In genomic region chr1:51401846-51402532, GRCm38 (mm10) we compare ENCODE assay signal across 29 mouse cellular contexts.
DNase-seq lines count a peak whose midpoint lies in the region; ATAC-seq and TF ChIP-seq lines count a peak whose summit lies in the region.
"Had no signal": no experiment of that assay in that cellular context is flagged by ENCODE, and none has a peak within 500 bp of the region (broad histone marks: within the 10 kb centered on the region; RNA-seq: fewer than 3 reads in every experiment).

No protein-coding gene starts in this region.

- H3K4me2 ChIP-seq in hindbrain, postnatal 0 days (ENCODE audit: low read depth, low read length): no peak overlapping the region
- no peak overlapping the region for H3K4me2 ChIP-seq in hindbrain, embryonic 16.5 days (ENCODE audit: low read length)
- H3K4me2 ChIP-seq: embryonic facial prominence, embryonic 13.5 days; hindbrain, embryonic 13.5 days; liver, embryonic 15.5 days; neural tube, embryonic 15.5 days had no signal

- 59% methylated on average over 6 of the region's 6 CpGs for WGBS in hindbrain, postnatal 0 days
- 70% methylated on average over 6 of the region's 6 CpGs for WGBS in hindbrain, embryonic 16.5 days

- no peak overlapping the region for H3K9ac ChIP-seq in hindbrain, postnatal 0 days (replicated peaks; ENCODE audit: low read length)
- H3K9ac ChIP-seq in hindbrain, embryonic 16.5 days (ENCODE audit: low read depth, low read length): no peak overlapping the region
- H3K9ac ChIP-seq: embryonic facial prominence, embryonic 13.5 days; forebrain, postnatal 0 days; hindbrain, embryonic 13.5 days; liver, embryonic 15.5 days; neural tube, embryonic 15.5 days had no signal

- no peak overlapping the region for H3K27ac ChIP-seq in hindbrain, postnatal 0 days
- H3K27ac ChIP-seq in hindbrain, embryonic 16.5 days (ENCODE audit: low read depth, low read length): no peak overlapping the region
- peak overlapping the region; percentile 91 for H3K27ac ChIP-seq in embryonic fibroblast, embryonic 13.5 days (ENCODE audit: insufficient read depth, low read length)
- H3K27ac ChIP-seq: embryonic facial prominence, embryonic 13.5 days; forebrain, embryonic 10.5 days; hindbrain, embryonic 13.5 days; kidney, postnatal 0 days; limb, embryonic 10.5 days; liver, embryonic 15.5 days; macrophage; midbrain, embryonic 10.5 days; neural tube, embryonic 15.5 days; stomach, postnatal 0 days had no signal

- H3K4me3 ChIP-seq in hindbrain, postnatal 0 days (ENCODE audit: low read length): no peak overlapping the region
- no peak overlapping the region for H3K4me3 ChIP-seq in hindbrain, embryonic 16.5 days (ENCODE audit: low read length)
- no peak overlapping the region for H3K4me3 ChIP-seq in embryonic fibroblast, embryonic 13.5 days (ENCODE audit: insufficient read depth, low read length)
- H3K4me3 ChIP-seq: embryonic facial prominence, embryonic 13.5 days; forebrain, embryonic 10.5 days; hindbrain, embryonic 13.5 days; limb, embryonic 10.5 days; liver, embryonic 15.5 days; midbrain, embryonic 10.5 days; neural tube, embryonic 15.5 days had no signal

- ATAC-seq in hindbrain, postnatal 0 days: no peak
- no peak for ATAC-seq in hindbrain, embryonic 16.5 days
- ATAC-seq: forebrain, postnatal 0 days; lung, postnatal 0 days; midbrain, embryonic 16.5 days had no signal

- TF ChIP-seq CTCF in hindbrain, postnatal 0 days (IDR thresholded peaks at IDR 0.05; ENCODE audit: low read depth): no peak
- TF ChIP-seq CTCF in embryonic fibroblast, embryonic 13.5 days (IDR thresholded peaks at IDR 0.05; ENCODE audit: borderline replicate concordance, insufficient read depth, low read length): no peak

- H3K4me1 ChIP-seq in hindbrain, postnatal 0 days (ENCODE audit: insufficient read depth, low read length): no peaks in the 10 kb centered on the region
- no peaks in the 10 kb centered on the region for H3K4me1 ChIP-seq in hindbrain, embryonic 16.5 days (ENCODE audit: control insufficient read depth, insufficient read depth, low read depth, low read length)
- peaks cover 7% of the 10 kb centered on the region for H3K4me1 ChIP-seq in embryonic fibroblast, embryonic 13.5 days (ENCODE audit: control insufficient read depth, insufficient read depth, low read length)
- H3K4me1 ChIP-seq: forebrain, embryonic 10.5 days; hindbrain, embryonic 13.5 days; limb, embryonic 10.5 days; liver, embryonic 15.5 days; midbrain, embryonic 10.5 days; neural tube, embryonic 15.5 days had no signal

- no peaks in the 10 kb centered on the region for H3K9me3 ChIP-seq in hindbrain, postnatal 0 days (ENCODE audit: low read length)
- no peaks in the 10 kb centered on the region for H3K9me3 ChIP-seq in hindbrain, embryonic 16.5 days (ENCODE audit: control insufficient read depth, low read length)
- H3K9me3 ChIP-seq: embryonic facial prominence, embryonic 13.5 days; forebrain, embryonic 10.5 days; hindbrain, embryonic 13.5 days; limb, embryonic 10.5 days; liver, embryonic 15.5 days; midbrain, embryonic 10.5 days; neural tube, embryonic 15.5 days had no signal

- no peak for TF ChIP-seq POLR2A in embryonic fibroblast, embryonic 13.5 days (IDR thresholded peaks at IDR 0.05; ENCODE audit: low read depth, low read length)

- no peaks in the 10 kb centered on the region for H3K27me3 ChIP-seq in hindbrain, postnatal 0 days (ENCODE audit: insufficient read depth, low read length)
- H3K27me3 ChIP-seq in hindbrain, embryonic 16.5 days (replicated peaks; ENCODE audit: control insufficient read depth, insufficient read depth, low read length): no peaks in the 10 kb centered on the region
- H3K27me3 ChIP-seq: embryonic facial prominence, embryonic 13.5 days; hindbrain, embryonic 13.5 days; liver, embryonic 15.5 days; neural tube, embryonic 15.5 days had no signal

- H3K36me3 ChIP-seq in hindbrain, postnatal 0 days (ENCODE audit: insufficient read depth, low read length): no peaks in the 10 kb centered on the region
- H3K36me3 ChIP-seq in hindbrain, embryonic 16.5 days (ENCODE audit: control insufficient read depth, insufficient read depth, low read length): no peaks in the 10 kb centered on the region
- H3K36me3 ChIP-seq: embryonic facial prominence, embryonic 13.5 days; forebrain, embryonic 10.5 days; hindbrain, embryonic 13.5 days; limb, embryonic 10.5 days; liver, embryonic 15.5 days; midbrain, embryonic 10.5 days; neural tube, embryonic 15.5 days had no signal

- peak; percentile 5 for DNase-seq in hindbrain, postnatal 0 days (ENCODE audit: low spot score)
- peak; percentile 29 for DNase-seq in NIH3T3 (ENCODE audit: low read depth)
- no peak for DNase-seq in layer of hippocampus, adult 9-10 months (ENCODE audit: low spot score)
- DNase-seq in adrenal gland, postnatal 25 days: no peak
- DNase-seq in thymus, postnatal 4 days: no peak
- DNase-seq: adrenal gland, postnatal 10 days; cerebellum, adult 11 months; cerebellum, adult 9-11 months; forebrain, postnatal 0 days; gastrocnemius, postnatal 36 days; heart, postnatal 36 days; kidney, adult 2 months; liver; right cerebral cortex, adult 18-20 months; thymus, adult 2 months had no signal

Comparison
In these comparisons a context has a peak if more than half of its experiments do, and no peak if none do; other contexts are left out.
1. DNase-seq: peak in hindbrain, postnatal 0 days (single experiment) and NIH3T3 (single experiment); none in layer of hippocampus, adult 9-10 months (single experiment), adrenal gland, postnatal 25 days (single experiment) and thymus, postnatal 4 days (single experiment).